Mouse (Mus musculus) gastrocnemius, postnatal 4 days (tissue): ENCODE results near the gene Olfr785. TPM values are rescaled to one million over a fixed set of nuclear protein-coding genes. Genes with fewer than 3 reads are reported as not detected.
"Not testable (repeated sequence)": the region's sequence is repeated elsewhere in the genome, so short reads cannot be mapped to it uniquely, and the experiment has no call there.

Source experiments
- DNase-seq, 2 experiments: peaks; one replicate each; pipeline ENCODE4 v3.0.0; 2021 to 2022; ENCODE audit warnings: low spot score in 2 of 2, mixed read lengths in 2 of 2
- long read RNA-seq, 2 experiments: library from polyadenylated mRNA; stranded (forward); transcript quantifications; one replicate each; pipeline ENCODE4 v2.0.0; 2021
- total RNA-seq, 2 experiments: library from RNA; stranded (reverse); gene quantifications; 2 replicates each; pipeline ENCODE4 v1.2.3; 2021

Olfr785 gene
- total RNA-seq: not detected
- long read RNA-seq, experiment 1: 0 reads
- long read RNA-seq, experiment 2: 0 reads

DNA sequence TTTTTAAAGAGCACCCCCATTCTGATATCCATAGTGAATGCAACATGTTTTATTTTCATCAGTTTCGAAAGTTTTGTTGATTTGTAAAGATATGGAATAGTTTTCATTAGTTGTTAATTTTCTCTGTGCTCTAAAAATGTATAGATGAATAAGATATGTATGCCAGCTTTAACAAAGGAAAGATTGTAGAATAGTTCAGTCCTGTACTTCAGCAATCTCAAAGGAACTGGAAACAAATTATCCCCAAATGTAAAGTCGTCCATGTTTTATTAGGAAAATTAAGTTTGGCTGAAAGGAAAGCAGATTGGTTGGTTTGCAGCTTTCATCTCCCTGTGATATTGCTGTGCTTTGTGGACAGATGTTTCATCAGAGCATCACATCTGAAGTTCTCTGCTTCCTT, at the start of gene Olfr785:
Gene Olfr785 (plus strand): TSS at position 301 of the 400 bp plus-strand sequence.
- no peak for DNase-seq

DNA sequence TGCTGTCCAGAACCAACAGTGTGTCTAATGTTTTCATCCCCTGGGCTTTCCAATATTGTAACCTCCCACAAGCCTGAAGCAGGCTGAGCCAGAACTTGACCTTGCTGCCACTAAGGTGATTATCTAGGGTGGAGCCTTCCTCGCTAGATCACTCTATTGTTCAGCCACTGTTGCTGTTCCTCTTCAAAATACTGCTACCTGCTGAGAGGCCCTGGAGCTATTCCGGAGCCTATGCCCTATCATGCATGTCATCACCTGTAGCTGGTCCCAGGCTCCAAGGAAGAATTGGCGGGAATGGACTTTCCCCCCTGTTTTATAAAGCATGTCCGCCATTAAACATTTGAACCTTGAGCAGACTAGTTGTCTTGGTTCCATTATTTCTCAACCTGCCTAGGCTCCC, 48.7 kb upstream of the Olfr785 start:
- not testable (repeated sequence) for DNase-seq

- no peak for DNase-seq
These were observed 47.9 kb upstream of the Olfr785 start for GRCm38 (mm10) chr10:129357307-129357706.

GRCm38 (mm10) chr10:129374051-129374450, 31.2 kb upstream of the Olfr785 start:
- DNase-seq: not testable (repeated sequence)

DNA sequence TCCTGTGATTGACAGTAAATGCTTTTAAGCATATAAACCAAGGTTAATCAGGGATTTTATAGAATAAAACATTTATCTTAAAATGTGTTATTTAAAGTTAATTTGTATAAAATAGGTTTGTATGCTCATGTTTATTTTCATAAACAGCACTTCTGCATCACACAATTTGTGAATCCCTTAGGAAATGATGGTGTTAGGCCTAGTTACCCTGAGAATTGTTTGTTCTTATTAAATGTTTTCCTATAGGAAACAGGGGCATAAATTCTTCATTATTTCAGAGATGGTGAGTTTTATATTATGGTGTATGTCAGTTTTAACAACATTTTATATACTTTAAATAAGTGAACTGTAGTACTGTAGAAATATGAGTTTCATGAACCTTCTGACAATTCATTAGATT, 21.4 kb upstream of the Olfr785 start, which contains the start of gene Olfr784:
Gene Olfr784 (plus strand): TSS at position 301 of the 400 bp plus-strand sequence.
- DNase-seq: no peak

GRCm38 (mm10) chr10:129400892-129401291, 4.3 kb upstream of the Olfr785 start:
- DNase-seq: no peak

DNA sequence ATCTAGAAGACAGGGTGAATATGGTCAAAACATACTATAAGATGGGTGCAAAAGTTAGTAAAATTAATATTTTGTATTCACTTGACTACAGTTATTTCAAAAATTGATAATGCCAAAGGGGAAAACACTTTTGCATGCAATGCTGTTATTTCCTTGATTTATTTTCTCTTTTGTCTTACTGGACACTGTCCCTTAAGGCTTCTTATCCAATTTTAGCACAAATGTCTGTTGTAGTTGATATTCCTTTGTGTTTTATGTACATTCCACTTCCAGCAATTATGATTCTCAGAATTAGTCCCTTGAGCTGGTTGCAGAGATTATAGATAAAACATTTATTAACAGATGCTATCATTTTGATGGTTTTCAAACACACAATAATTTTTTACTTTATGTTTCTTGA, 21.8 kb downstream of the Olfr785 start, which contains the start of gene Olfr786:
Gene Olfr786 (plus strand): TSS at position 301 of the 400 bp plus-strand sequence.
- no peak for DNase-seq

Other genes starting within 250 kb of the Olfr785 start
- gene Olfr771, start 240.7 kb upstream of the Olfr785 start, total RNA-seq: not detected
- not detected for gene Olfr772, start 227.5 kb upstream of the Olfr785 start, total RNA-seq
- not detected for gene Olfr773, start 218.0 kb upstream of the Olfr785 start, total RNA-seq
- not detected for gene Olfr774, start 169.2 kb upstream of the Olfr785 start, total RNA-seq
- not detected for gene Olfr775, start 157.0 kb upstream of the Olfr785 start, total RNA-seq
- gene Olfr776, start 146.3 kb upstream of the Olfr785 start, total RNA-seq: not detected
- not detected for gene Olfr777, start 133.9 kb upstream of the Olfr785 start, total RNA-seq
- gene Olfr780, start 87.3 kb upstream of the Olfr785 start, total RNA-seq: not detected
- gene Olfr781, start 76.6 kb upstream of the Olfr785 start, total RNA-seq: not detected
- not detected for gene Olfr782, start 56.6 kb upstream of the Olfr785 start, total RNA-seq
- gene Olfr784, start 21.3 kb upstream of the Olfr785 start, total RNA-seq: under 1 TPM in 1 of 2 experiments, not detected in 1; 0.07 TPM
- not detected for gene Olfr786, start 21.9 kb downstream of the Olfr785 start, total RNA-seq
- not detected for gene Olfr787, start 56.4 kb downstream of the Olfr785 start, total RNA-seq
- not detected for gene Olfr788, start 65.6 kb downstream of the Olfr785 start, total RNA-seq
- gene Olfr789, start 79.3 kb downstream of the Olfr785 start, total RNA-seq: not detected
- gene Olfr790, start 93.1 kb downstream of the Olfr785 start, total RNA-seq: not detected
- not detected for gene Olfr791, start 116.4 kb downstream of the Olfr785 start, total RNA-seq
- not detected for gene Olfr792, start 133.7 kb downstream of the Olfr785 start, total RNA-seq
- not detected for gene Olfr794, start 162.2 kb downstream of the Olfr785 start, total RNA-seq
- gene Olfr796, start 207.1 kb downstream of the Olfr785 start, total RNA-seq: not detected
- not detected for gene Olfr798, start 222.5 kb downstream of the Olfr785 start, total RNA-seq
- not detected for gene Olfr799, start 232.1 kb downstream of the Olfr785 start, total RNA-seq